Mouse (Mus musculus) liver, embryonic 14.5 days (tissue): ENCODE measurements around the gene Spag17.

Experiments
- CTCF ChIP-seq: IDR thresholded peaks from 2 replicates; pipeline ENCODE4 v1.5.1; 2016; ENCODE audit warnings: antibody characterized with exemption, low read depth, control low read depth
- EP300 ChIP-seq: IDR thresholded peaks from 2 replicates; pipeline ENCODE4 v1.6.1; 2016; ENCODE audit warnings: antibody characterized with exemption, low read depth

GRCm38 (mm10) chr3:100122445-100122844 lies 237.2 kb downstream of the Spag17 start:
- TF ChIP-seq CTCF (no peak), EP300 (no peak)
